Mouse (Mus musculus) midbrain, embryonic 12.5 days (tissue): ENCODE data around the gene 7530416G11Rik. TPM values are rescaled to one million over a fixed set of nuclear protein-coding genes. Genes with fewer than 3 reads are reported as not detected.
A peak's percentile ranks its signal among the peaks of the same experiment; 100 is the strongest.

Experiments used
- ATAC-seq: fragments of 200-750 bp; cut with Nextera tagmentation; 2 replicates; pipeline ENCODE4 v1.8.0; 2017; ENCODE audit warnings: low read depth, moderate TSS enrichment, moderate library complexity; ENCODE audit not compliant: low FRiP score
- H3K27ac ChIP-seq: fragments of 300-500 bp; sonication (generic); replicated peaks from 2 replicates; pipeline ENCODE4 v1.5.1; 2016; ENCODE audit warnings: mild to moderate bottlenecking
- H3K27me3 ChIP-seq: fragments of 300-500 bp; sonication (generic); 2 replicates; pipeline ENCODE4 v1.6.1; 2016; ENCODE audit warnings: mild to moderate bottlenecking
- H3K36me3 ChIP-seq: fragments of 300-500 bp; sonication (generic); 2 replicates; pipeline ENCODE4 v1.6.1; 2016
- H3K4me1 ChIP-seq: fragments of 300-500 bp; sonication (generic); 2 replicates; pipeline ENCODE4 v1.6.1; 2016
- H3K4me2 ChIP-seq: fragments of 300-500 bp; sonication (generic); replicated peaks from 2 replicates; pipeline ENCODE4 v1.6.1; 2016; ENCODE audit warnings: mild to moderate bottlenecking, moderate library complexity
- H3K4me3 ChIP-seq: fragments of 300-500 bp; sonication (generic); 2 replicates; pipeline ENCODE4 v1.5.1; 2016; ENCODE audit warnings: mild to moderate bottlenecking
- H3K9ac ChIP-seq: fragments of 300-500 bp; sonication (generic); replicated peaks from 2 replicates; pipeline ENCODE4 v1.6.1; 2016; ENCODE audit warnings: mild to moderate bottlenecking, moderate library complexity
- H3K9me3 ChIP-seq: fragments of 300-500 bp; sonication (generic); 2 replicates; pipeline ENCODE4 v1.6.1; 2016; ENCODE audit warnings: mild to moderate bottlenecking
- WGBS: fragments of 180-500 bp; shearing (Covaris S2); methylation state at CpG from one replicate; pipeline ENCODE4 v1.1.7; 2016; 5-methylcytosine and 5-hydroxymethylcytosine counted together
- polyA plus RNA-seq: library from polyadenylated mRNA; unstranded; fragments of >200 nt; fragmentation: Nextera tagmentation; extraction: Ambion mirVana; gene quantifications from 2 replicates; pipeline ENCODE4 v1.2.1, GENCODE M21; 2016

7530416G11Rik gene
- polyA plus RNA-seq, 1 experiment from 2014 or later: not detected

DNA sequence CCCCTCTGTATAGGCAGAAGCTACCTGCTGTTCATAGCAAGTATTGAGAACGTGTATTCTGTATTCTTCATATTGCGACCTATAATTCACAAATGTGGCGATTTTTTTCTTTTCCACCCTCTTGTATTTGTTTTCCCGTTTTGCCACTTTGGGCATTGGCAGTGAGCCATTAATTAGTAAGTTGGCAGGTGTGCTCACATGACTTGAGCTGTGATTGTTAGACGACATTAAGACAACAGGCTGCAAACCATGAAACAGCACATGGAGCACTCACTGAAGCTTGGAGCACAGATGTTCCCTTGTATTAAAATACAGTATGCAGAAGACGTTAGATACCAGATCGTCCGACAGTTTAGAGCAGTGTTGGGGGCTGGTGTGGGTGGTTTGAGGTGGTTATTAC lies 46.1 kb downstream of the 7530416G11Rik start:
- Histone ChIP-seq H3K9ac (no peak overlapping the region), H3K4me2 (no peak overlapping the region)

DNA sequence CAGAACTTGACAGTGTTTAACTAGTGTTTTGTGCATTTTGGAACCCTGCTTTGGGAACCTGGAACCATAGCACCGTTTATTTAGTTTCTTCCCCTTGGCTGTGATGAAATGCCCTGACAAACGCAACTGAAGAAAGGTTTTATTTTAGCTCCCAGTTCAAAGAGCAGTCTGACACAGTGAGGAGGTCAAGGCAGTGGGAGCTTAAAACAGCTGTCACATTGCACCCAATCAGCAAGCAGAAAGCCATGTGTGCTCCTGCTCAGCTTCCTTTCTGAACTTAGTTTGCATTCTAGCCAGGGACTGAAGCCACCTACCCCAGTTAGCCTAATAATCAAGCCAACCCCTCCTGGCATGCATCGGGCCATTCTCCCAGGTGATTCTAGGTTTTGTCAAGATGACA lies 56.4 kb downstream of the 7530416G11Rik start:
- Histone ChIP-seq H3K9me3 (no peaks in the 10 kb centered on the region), H3K4me2 (no peak overlapping the region), H3K9ac (no peak overlapping the region), H3K4me3 (no peak overlapping the region), H3K36me3 (peaks cover 22% of the 10 kb centered on the region), H3K27ac (no peak overlapping the region), H3K4me1 (no peaks in the 10 kb centered on the region), H3K27me3 (no peaks in the 10 kb centered on the region)
- WGBS: 78% methylated on average over 3 of the region's 3 CpGs
- no peak for ATAC-seq

More for the DNA sequence above, 46.1 kb downstream of the 7530416G11Rik start:
- H3K27ac ChIP-seq: peak overlapping the region; percentile 90
- H3K4me1 ChIP-seq: peaks cover 82% of the 10 kb centered on the region
- H3K4me3 ChIP-seq: no peak overlapping the region
- no peaks in the 10 kb centered on the region for H3K9me3 ChIP-seq
- peaks cover 57% of the 10 kb centered on the region for H3K27me3 ChIP-seq
- ATAC-seq: no peak
- peaks cover 8% of the 10 kb centered on the region; the same call in 1 of the 2 replicates for H3K36me3 ChIP-seq
- WGBS: 70% methylated on average over 8 of the region's 8 CpGs

Other genes with a start within 250 kb of the 7530416G11Rik start
- gene Atxn10, start 167.0 kb downstream of the 7530416G11Rik start, polyA plus RNA-seq: 404 and 405 TPM in 2 replicates
- gene Wnt7b, start 79.2 kb upstream of the 7530416G11Rik start, polyA plus RNA-seq: 68.3 and 86.4 TPM in 2 replicates
- gene Ppara, start 231.8 kb upstream of the 7530416G11Rik start, polyA plus RNA-seq: 0.75 and 0.79 TPM in 2 replicates